Mouse (Mus musculus): Measurements from ENCODE around the gene Tmem185b.

The Tmem185b gene

GRCm38 (mm10) chr1:119503181-119503580 lies 22.8 kb upstream of the Tmem185b start:
- no peak for DNase-seq (ENCODE audit: low spot score in 2 of 2)

- no peak for DNase-seq (ENCODE audit: low spot score in 2 of 2)
These were observed 22.2 kb upstream of the Tmem185b start for GRCm38 (mm10) chr1:119503808-119504207.

GRCm38 (mm10) chr1:119504260-119505062 lies 21.5 kb upstream of the Tmem185b start, which contains the start of gene Ralb:
Ralb (minus strand) TSS chr1:119504794.
- peak; percentile 84 to 98 for DNase-seq (ENCODE audit: low spot score in 2 of 2)

GRCm38 (mm10) chr1:119505951-119506350 lies 20.0 kb upstream of the Tmem185b start:
- DNase-seq (ENCODE audit: low spot score in 2 of 2) = no peak

- DNase-seq (ENCODE audit: low spot score in 2 of 2) = no peak
These were observed 17.4 kb upstream of the Tmem185b start for GRCm38 (mm10) chr1:119508548-119508947.

GRCm38 (mm10) chr1:119509474-119509873 lies 16.5 kb upstream of the Tmem185b start:
- DNase-seq (ENCODE audit: low spot score in 2 of 2) = peak; percentile 27 to 64

GRCm38 (mm10) chr1:119510409-119510808 lies 15.6 kb upstream of the Tmem185b start:
- no peak for DNase-seq (ENCODE audit: low spot score in 2 of 2)

GRCm38 (mm10) chr1:119510857-119511256 lies 15.1 kb upstream of the Tmem185b start:
- no peak for DNase-seq (ENCODE audit: low spot score in 2 of 2)

- DNase-seq (ENCODE audit: low spot score in 2 of 2) = no peak
These were observed 7.9 kb upstream of the Tmem185b start for GRCm38 (mm10) chr1:119518060-119518459.

GRCm38 (mm10) chr1:119518786-119519185 lies 7.2 kb upstream of the Tmem185b start:
- DNase-seq (ENCODE audit: low spot score in 2 of 2) = no peak

- no peak for DNase-seq (ENCODE audit: low spot score in 2 of 2)
These were observed 6.7 kb upstream of the Tmem185b start for GRCm38 (mm10) chr1:119519286-119519685.

GRCm38 (mm10) chr1:119521029-119521428 lies 4.9 kb upstream of the Tmem185b start:
- DNase-seq (ENCODE audit: low spot score in 2 of 2) = peak in 1 of 2 experiments; percentile 43

GRCm38 (mm10) chr1:119521681-119522080 lies 4.3 kb upstream of the Tmem185b start:
- no peak for DNase-seq (ENCODE audit: low spot score in 2 of 2)

- DNase-seq (ENCODE audit: low spot score in 2 of 2) = no peak
These were observed 3.2 kb upstream of the Tmem185b start for GRCm38 (mm10) chr1:119522726-119523125.

GRCm38 (mm10) chr1:119523369-119523768 lies 2.6 kb upstream of the Tmem185b start:
- DNase-seq (ENCODE audit: low spot score in 2 of 2) = no peak

GRCm38 (mm10) chr1:119523826-119524225 lies 2.1 kb upstream of the Tmem185b start:
- DNase-seq (ENCODE audit: low spot score in 2 of 2) = no peak

- DNase-seq (ENCODE audit: low spot score in 2 of 2) = no peak
These were observed 936 bp upstream of the Tmem185b start for GRCm38 (mm10) chr1:119525004-119525444.

GRCm38 (mm10) chr1:119530941-119531340 lies 5.0 kb downstream of the Tmem185b start:
- DNase-seq (ENCODE audit: low spot score in 2 of 2) = no peak

GRCm38 (mm10) chr1:119532165-119532564 lies 6.2 kb downstream of the Tmem185b start:
- DNase-seq (ENCODE audit: low spot score in 2 of 2) = no peak

GRCm38 (mm10) chr1:119533093-119533805 lies 7.3 kb downstream of the Tmem185b start:
- no peak for DNase-seq (ENCODE audit: low spot score in 2 of 2)

- DNase-seq (ENCODE audit: low spot score in 2 of 2) = no peak
These were observed 8.4 kb downstream of the Tmem185b start for GRCm38 (mm10) chr1:119534341-119534740.

GRCm38 (mm10) chr1:119536122-119536521 lies 10.2 kb downstream of the Tmem185b start:
- DNase-seq (ENCODE audit: low spot score in 2 of 2) = no peak

GRCm38 (mm10) chr1:119537651-119538050 lies 11.7 kb downstream of the Tmem185b start:
- DNase-seq (ENCODE audit: low spot score in 2 of 2) = peak in 1 of 2 experiments; percentile 16
